Mouse (Mus musculus) intestine, postnatal 0 days (tissue): ENCODE results near the gene Lpp. TPM values are rescaled to one million over a fixed set of nuclear protein-coding genes. Genes with fewer than 3 reads are reported as not detected.

Experiments used
- ATAC-seq: fragments of 200-750 bp; cut with Nextera tagmentation; 2 replicates; pipeline ENCODE4 v1.8.0; 2017; ENCODE audit warnings: mild to moderate bottlenecking, moderate TSS enrichment, moderate library complexity
- H3K27ac ChIP-seq: fragments of 300-500 bp; sonication (generic); 2 replicates; pipeline ENCODE4 v1.5.1; 2014; ENCODE audit warnings: mild to moderate bottlenecking, low read depth, low read length, moderate library complexity
- H3K27me3 ChIP-seq: fragments of 300-500 bp; sonication (generic); replicated peaks from 2 replicates; pipeline ENCODE4 v1.6.1; 2014; ENCODE audit warnings: low read length, mixed read lengths; ENCODE audit not compliant: control insufficient read depth, insufficient read depth
- H3K36me3 ChIP-seq: fragments of 300-500 bp; sonication (generic); 2 replicates; pipeline ENCODE4 v1.6.1; 2014; ENCODE audit warnings: mild to moderate bottlenecking, moderate library complexity; ENCODE audit not compliant: control insufficient read depth, insufficient read depth
- H3K4me1 ChIP-seq: fragments of 300-500 bp; sonication (generic); replicated peaks from 2 replicates; pipeline ENCODE4 v1.6.1; 2014; ENCODE audit warnings: antibody characterized with exemption, low read length, mixed read lengths; ENCODE audit not compliant: control insufficient read depth, insufficient read depth
- H3K4me2 ChIP-seq: fragments of 300-500 bp; sonication (generic); replicated peaks from 2 replicates; pipeline ENCODE4 v1.6.1; 2014; ENCODE audit warnings: low read depth, mild to moderate bottlenecking, moderate library complexity
- H3K4me3 ChIP-seq: fragments of 300-500 bp; sonication (generic); 2 replicates; pipeline ENCODE4 v1.5.1; 2014; ENCODE audit warnings: low read depth, low read length
- H3K9ac ChIP-seq: fragments of 300-500 bp; sonication (generic); 2 replicates; pipeline ENCODE4 v1.6.1; 2014; ENCODE audit warnings: mild to moderate bottlenecking, low read depth, low read length
- H3K9me3 ChIP-seq: fragments of 300-500 bp; sonication (generic); 2 replicates; pipeline ENCODE4 v1.6.1; 2016; ENCODE audit warnings: mixed run types; ENCODE audit not compliant: control insufficient read depth
- CTCF ChIP-seq: sonication (generic); IDR thresholded peaks from 2 replicates; pipeline ENCODE4 v1.5.1; 2016; ENCODE audit warnings: low read depth, mild to moderate bottlenecking, control low read depth, antibody characterized with exemption, moderate library complexity
- WGBS: fragments of 180-500 bp; shearing (Covaris S2); extraction: QIAGEN DNeasy Blood & Tissue Kit; methylation state at CpG from one replicate; pipeline ENCODE4 v1.1.7; 2014; 5-methylcytosine and 5-hydroxymethylcytosine counted together
- polyA plus RNA-seq: library from polyadenylated mRNA; unstranded; fragments of >200 nt; fragmentation: Nextera tagmentation; extraction: Ambion mirVana; gene quantifications from 2 replicates; pipeline ENCODE4 v1.2.1, GENCODE M21; 2015

Lpp gene
- polyA plus RNA-seq, 1 experiment from 2014 or later: 32.8 TPM

DNA sequence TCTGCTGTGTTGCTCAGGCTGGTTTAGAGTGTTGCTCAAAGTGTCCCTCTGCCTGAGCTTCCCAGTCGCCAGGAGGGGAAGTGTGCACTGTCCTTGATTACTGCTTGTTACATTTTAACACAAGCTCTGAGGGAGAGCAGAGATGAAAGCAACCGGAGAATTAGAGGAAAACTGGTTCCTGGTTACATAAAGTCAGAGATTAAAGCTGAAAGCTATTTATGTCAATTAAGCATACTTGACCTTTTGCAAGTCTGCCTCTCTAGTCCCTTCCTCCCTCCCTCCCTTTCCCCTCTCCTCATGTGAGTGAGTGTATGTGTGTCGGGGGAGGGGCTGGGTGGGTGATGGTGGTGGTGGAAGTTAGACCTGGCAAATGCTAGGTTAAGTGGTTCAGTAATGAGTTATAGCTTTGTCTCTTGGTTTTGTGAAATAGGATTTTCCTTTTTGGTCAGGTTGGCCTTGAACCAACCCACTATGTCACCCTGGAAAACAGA is 83.6 kb downstream of the Lpp start:
- Histone ChIP-seq H3K4me2 (no peak overlapping the region), H3K36me3 (0 out of 2 replicates have a peak, but pooled peaks cover 4% of the 10 kb centered on the region), H3K9me3 (no peaks in the 10 kb centered on the region), H3K4me1 (peaks cover 16% of the 10 kb centered on the region), H3K27me3 (no peaks in the 10 kb centered on the region), H3K9ac (no peak overlapping the region), H3K4me3 (no peak overlapping the region), H3K27ac (no peak overlapping the region)
- ATAC-seq: 0 out of 2 replicates have a peak, but pooled peaks have one; percentile 31
- WGBS: 9% methylated on average over 3 of the region's 3 CpGs
- TF ChIP-seq CTCF: peak; percentile 6; the same call in 1 of the 2 replicates

DNA sequence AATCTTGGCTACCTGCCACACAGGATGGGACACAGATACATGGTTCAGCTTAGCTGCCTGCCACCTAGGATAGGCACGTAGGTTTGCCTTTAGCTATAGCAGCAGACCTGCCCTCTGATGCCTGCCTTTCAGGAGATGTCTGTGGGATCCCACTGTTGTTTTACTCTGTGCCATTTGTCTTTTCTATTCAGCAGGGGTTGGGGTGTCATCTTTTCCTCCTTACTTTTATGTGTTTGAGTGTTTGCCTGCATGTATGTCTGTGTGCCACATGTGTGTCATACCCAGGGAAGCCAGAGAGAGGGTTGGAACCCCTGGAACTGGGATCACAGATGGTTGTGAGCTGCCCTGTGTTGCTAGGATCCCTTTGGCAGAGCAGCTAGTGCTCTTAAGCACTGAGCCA is 84.7 kb downstream of the Lpp start:
- ATAC-seq: no peak
- Histone ChIP-seq H3K36me3 (peaks cover 9% of the 10 kb centered on the region; the same call in 1 of the 2 replicates), H3K4me3 (no peak overlapping the region), H3K27ac (no peak overlapping the region), H3K27me3 (no peaks in the 10 kb centered on the region), H3K4me2 (no peak overlapping the region), H3K4me1 (peaks cover 18% of the 10 kb centered on the region), H3K9ac (no peak overlapping the region), H3K9me3 (no peaks in the 10 kb centered on the region)
- TF ChIP-seq CTCF: no peak
- WGBS: 24% methylated on average over 1 of the region's 1 CpGs

DNA sequence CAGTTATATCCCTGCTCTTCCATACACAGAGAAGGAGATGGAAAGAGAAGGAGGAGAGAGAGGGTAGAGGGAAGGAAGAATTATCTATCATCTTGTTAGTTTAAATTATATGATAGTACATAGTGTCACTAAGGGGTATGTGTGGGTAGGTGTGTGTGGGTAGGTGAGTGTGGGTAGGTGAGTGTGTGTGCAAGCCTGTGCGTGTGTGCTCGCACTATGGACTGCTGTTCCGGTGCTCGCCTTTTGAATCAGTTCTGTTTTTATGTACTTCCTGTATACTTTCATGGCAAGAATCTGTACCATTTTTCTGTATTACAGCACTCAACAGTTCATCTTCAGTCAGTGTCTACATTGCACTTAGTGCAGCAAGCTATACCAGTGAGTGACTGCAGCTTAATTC is 85.5 kb downstream of the Lpp start:
- no peak overlapping the region for H3K9ac ChIP-seq
- H3K36me3 ChIP-seq: peaks cover 6% of the 10 kb centered on the region; the same call in 1 of the 2 replicates
- no peak for ATAC-seq
- H3K4me1 ChIP-seq: peaks cover 11% of the 10 kb centered on the region
- H3K4me3 ChIP-seq: no peak overlapping the region
- H3K4me2 ChIP-seq: no peak overlapping the region
- no peak for TF ChIP-seq CTCF
- no peaks in the 10 kb centered on the region for H3K27me3 ChIP-seq
- WGBS: 83% methylated on average over 4 of the region's 4 CpGs
- H3K27ac ChIP-seq: no peak overlapping the region
- no peaks in the 10 kb centered on the region for H3K9me3 ChIP-seq

DNA sequence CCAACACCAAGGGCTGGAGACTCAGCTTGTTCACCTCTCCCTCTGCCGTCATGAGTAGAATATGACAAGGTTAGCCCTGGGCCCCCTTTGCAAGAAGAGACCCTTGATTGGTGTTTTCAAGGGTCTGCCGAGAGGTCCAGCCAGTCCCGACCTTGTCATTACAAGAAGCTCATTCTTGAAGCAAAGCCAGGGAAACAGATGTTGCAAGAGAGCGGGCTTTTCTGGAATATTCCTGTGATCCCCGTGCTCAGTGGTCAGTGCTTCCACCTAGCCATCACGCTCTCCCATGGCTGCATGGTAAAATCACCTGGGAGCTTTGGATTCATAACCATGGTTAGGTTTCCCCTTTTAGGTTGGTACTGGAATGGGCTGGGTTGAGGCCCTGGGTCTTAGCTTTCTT is 89.3 kb downstream of the Lpp start:
- H3K27ac ChIP-seq: no peak overlapping the region
- no peak overlapping the region for H3K4me3 ChIP-seq
- no peaks in the 10 kb centered on the region for H3K27me3 ChIP-seq
- no peaks in the 10 kb centered on the region for H3K9me3 ChIP-seq
- ATAC-seq: no peak
- H3K4me2 ChIP-seq: no peak overlapping the region
- WGBS: 80% methylated on average over 6 of the region's 6 CpGs
- H3K9ac ChIP-seq: no peak overlapping the region
- 0 out of 2 replicates have a peak, but pooled peaks cover 3% of the 10 kb centered on the region for H3K4me1 ChIP-seq
- no peak for TF ChIP-seq CTCF
- H3K36me3 ChIP-seq: peaks cover 10% of the 10 kb centered on the region; the same call in 1 of the 2 replicates

DNA sequence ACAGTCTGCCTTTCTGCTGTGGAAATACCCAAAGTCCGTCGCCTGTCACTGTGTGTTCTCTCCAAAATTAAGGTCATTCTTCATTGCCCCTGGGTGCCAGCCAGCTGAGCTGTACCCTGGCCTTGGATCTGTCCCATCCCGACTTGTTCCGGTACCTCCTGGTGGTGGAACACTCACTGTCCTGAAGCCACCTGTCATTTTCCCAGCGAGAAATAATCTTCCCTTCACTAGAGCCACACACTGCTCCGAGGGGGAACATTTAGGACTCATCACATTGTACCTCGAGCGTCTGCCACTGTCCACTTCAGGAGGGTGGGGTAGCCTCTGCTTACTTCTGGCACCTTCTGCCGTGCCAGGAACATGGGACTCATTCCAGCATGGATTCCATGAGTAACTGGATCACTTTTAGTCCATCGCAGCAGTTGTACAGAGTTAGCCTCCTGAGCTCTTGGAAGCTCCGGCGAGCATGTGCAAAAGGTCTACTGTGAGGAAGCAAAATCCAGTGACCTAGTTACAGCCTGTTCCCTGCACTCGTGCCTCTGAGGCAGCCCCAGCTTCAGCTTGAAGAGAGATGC is 90.3 kb downstream of the Lpp start:
- H3K4me3 ChIP-seq: no peak overlapping the region
- H3K4me2 ChIP-seq: no peak overlapping the region
- no peaks in the 10 kb centered on the region for H3K27me3 ChIP-seq
- no peak overlapping the region for H3K27ac ChIP-seq
- no peaks in the 10 kb centered on the region for H3K9me3 ChIP-seq
- TF ChIP-seq CTCF: no peak
- 89% methylated on average over 13 of the region's 13 CpGs for WGBS
- H3K4me1 ChIP-seq: 0 out of 2 replicates have a peak, but pooled peaks cover 3% of the 10 kb centered on the region
- H3K36me3 ChIP-seq: peaks cover 10% of the 10 kb centered on the region; the same call in 1 of the 2 replicates
- H3K9ac ChIP-seq: no peak overlapping the region
- ATAC-seq: no peak

DNA sequence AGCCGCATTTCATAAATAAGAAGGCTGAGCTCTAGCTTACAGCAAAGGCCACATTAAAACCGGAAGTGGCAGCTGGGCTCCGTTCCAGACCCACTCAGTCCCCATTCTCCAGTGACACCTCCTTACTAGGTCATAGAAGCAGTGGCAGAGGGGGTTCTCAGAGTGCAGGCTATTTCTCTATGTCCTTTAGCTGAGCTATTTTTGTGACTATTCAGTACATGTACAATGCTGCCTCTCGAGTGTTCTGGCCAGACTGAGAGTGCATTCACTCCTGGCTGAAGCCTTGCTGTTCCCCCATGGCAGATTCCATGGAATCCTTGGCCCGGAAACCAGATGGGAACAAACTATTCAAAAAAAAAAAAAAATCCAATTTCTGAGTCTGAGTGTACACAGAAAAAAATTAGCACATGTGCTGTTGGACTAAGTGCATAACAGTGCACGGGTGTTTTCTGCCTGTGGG is 94.5 kb downstream of the Lpp start:
- H3K36me3 ChIP-seq: peaks cover 7% of the 10 kb centered on the region; the same call in 1 of the 2 replicates
- 52% methylated on average over 6 of the region's 6 CpGs for WGBS
- H3K9ac ChIP-seq: no peak overlapping the region
- H3K27ac ChIP-seq: no peak overlapping the region
- no peak overlapping the region for H3K4me3 ChIP-seq
- H3K9me3 ChIP-seq: no peaks in the 10 kb centered on the region
- no peaks in the 10 kb centered on the region for H3K4me1 ChIP-seq
- H3K27me3 ChIP-seq: no peaks in the 10 kb centered on the region
- H3K4me2 ChIP-seq: no peak overlapping the region
- no peak for ATAC-seq
- no peak for TF ChIP-seq CTCF
